Mouse (Mus musculus) heart, adult 2 months (tissue): ENCODE measurements around the gene Sohlh1. TPM values are rescaled to one million over a fixed set of nuclear protein-coding genes. Genes with fewer than 3 reads are reported as not detected.

ENCODE experiments used
- DNase-seq, 2 experiments: peaks; one replicate each; pipeline ENCODE4 v3.0.0; 2021
- H3K27ac ChIP-seq: fragments of 200-600 bp; 2 replicates; pipeline ENCODE4 v1.8.1; 2022
- H3K27me3 ChIP-seq: fragments of 200-500 bp; 2 replicates; pipeline ENCODE4 v1.6.1; 2012; ENCODE audit warnings: mild to moderate bottlenecking, low read length, inconsistent platforms, mixed read lengths; ENCODE audit not compliant: control insufficient read depth, insufficient read depth
- H3K36me3 ChIP-seq: fragments of 200-500 bp; 2 replicates; pipeline ENCODE4 v1.6.1; 2012; ENCODE audit warnings: low read length, inconsistent platforms; ENCODE audit not compliant: control insufficient read depth, insufficient read depth
- H3K4me1 ChIP-seq: fragments of 200-500 bp; 2 replicates; pipeline ENCODE4 v1.6.1; 2011; ENCODE audit warnings: low read length; ENCODE audit not compliant: control insufficient read depth, insufficient read depth
- H3K4me3 ChIP-seq: fragments of 200-600 bp; 2 replicates; pipeline ENCODE4 v1.8.1; 2022
- H3K79me2 ChIP-seq: fragments of 200-500 bp; replicated peaks from 2 replicates; pipeline ENCODE4 v1.6.1; 2012; ENCODE audit warnings: mild to moderate bottlenecking, inconsistent platforms, low read length, moderate library complexity, mixed read lengths; ENCODE audit not compliant: control insufficient read depth, insufficient read depth
- H3K9ac ChIP-seq: fragments of 200-500 bp; 2 replicates; pipeline ENCODE4 v1.6.1; 2012; ENCODE audit warnings: low read depth, mild to moderate bottlenecking, control low read depth, inconsistent platforms, low read length, mixed read lengths
- CTCF ChIP-seq: fragments of 200-600 bp; IDR thresholded peaks from 2 replicates; pipeline ENCODE4 v1.8.1; 2022; ENCODE audit warnings: antibody characterized with exemption, mild to moderate bottlenecking, moderate library complexity
- EP300 ChIP-seq: fragments of 200-500 bp; IDR thresholded peaks from 2 replicates; pipeline ENCODE4 v1.6.1; 2011; ENCODE audit warnings: low read depth, low read length, control low read depth; ENCODE audit not compliant: insufficient read depth
- POLR2A ChIP-seq: fragments of 200-500 bp; IDR thresholded peaks from 2 replicates; pipeline ENCODE4 v1.6.1; 2011; ENCODE audit warnings: mild to moderate bottlenecking, low read depth, low read length, control low read depth; ENCODE audit not compliant: insufficient read depth
- WGBS: fragments of 180-500 bp; shearing (Covaris S2); methylation state at CpG from one replicate; pipeline ENCODE4 v1.1.7; 2018; 5-methylcytosine and 5-hydroxymethylcytosine counted together
- intact Hi-C: fragments of 180-260 bp; cut with DNase I; formaldehyde crosslinking; loops from one replicate; pipeline ENCODE4 v1.15.1; 2025
- polyA plus RNA-seq: library from polyadenylated mRNA; depleted of rRNA; stranded (reverse); fragments of >200 nt; gene quantifications from 2 replicates; pipeline ENCODE4 v1.2.3, GENCODE M21; 2012
- total RNA-seq, 2 experiments: library from RNA; stranded (reverse); gene quantifications; 2 replicates each; pipeline ENCODE4 v1.2.3; 2021

Sohlh1 gene
- total and polyA plus RNA-seq, 3 experiments: not detected

- no peaks in the 10 kb centered on the region for H3K36me3 ChIP-seq
- intact Hi-C loops: no loop called here
- H3K4me1 ChIP-seq: no peaks in the 10 kb centered on the region
- WGBS: 65% methylated on average over 2 of the region's 2 CpGs
- H3K4me3 ChIP-seq: no peak overlapping the region
- DNase-seq: no peak
- H3K27me3 ChIP-seq: peaks cover 5% of the 10 kb centered on the region; the same call in 1 of the 2 replicates
- H3K9ac ChIP-seq: no peak overlapping the region
- no peaks in the 10 kb centered on the region for H3K79me2 ChIP-seq
- no peak overlapping the region for H3K27ac ChIP-seq
- TF ChIP-seq CTCF (no peak), EP300 (no peak), POLR2A (no peak)
These were observed 31.5 kb upstream of the Sohlh1 start for GRCm38 (mm10) chr2:25878516-25878915.

- intact Hi-C loops: no loop called here
- TF ChIP-seq POLR2A (no peak), CTCF (no peak), EP300 (no peak)
- 9% methylated on average over 49 of the region's 49 CpGs for WGBS
These were observed 30.8 kb upstream of the Sohlh1 start for GRCm38 (mm10) chr2:25877736-25878268.

GRCm38 (mm10) chr2:25877250-25877735 lies 30.2 kb upstream of the Sohlh1 start:
- H3K79me2 ChIP-seq: no peaks in the 10 kb centered on the region
- H3K27me3 ChIP-seq: peaks cover 5% of the 10 kb centered on the region; the same call in 1 of the 2 replicates
- H3K4me1 ChIP-seq: no peaks in the 10 kb centered on the region
- no peak for DNase-seq
- no peaks in the 10 kb centered on the region for H3K36me3 ChIP-seq
- no peak overlapping the region for H3K9ac ChIP-seq
- intact Hi-C loops: no loop called here
- H3K27ac ChIP-seq: no peak overlapping the region
- H3K4me3 ChIP-seq: no peak overlapping the region
- TF ChIP-seq CTCF (no peak), POLR2A (no peak), EP300 (no peak)
- 27% methylated on average over 7 of the region's 7 CpGs for WGBS

More at GRCm38 (mm10) chr2:25877736-25878268, 30.8 kb upstream of the Sohlh1 start:
- peaks cover 5% of the 10 kb centered on the region; the same call in 1 of the 2 replicates for H3K27me3 ChIP-seq
- no peaks in the 10 kb centered on the region for H3K79me2 ChIP-seq
- no peak for DNase-seq
- no peak overlapping the region for H3K4me3 ChIP-seq
- H3K4me1 ChIP-seq: no peaks in the 10 kb centered on the region
- no peaks in the 10 kb centered on the region for H3K36me3 ChIP-seq
- no peak overlapping the region for H3K9ac ChIP-seq
- H3K27ac ChIP-seq: no peak overlapping the region

- TF ChIP-seq CTCF: no peak
- 38% methylated on average over 5 of the region's 5 CpGs for WGBS
- Histone ChIP-seq H3K36me3 (no peaks in the 10 kb centered on the region), H3K9ac (no peak overlapping the region), H3K27me3 (peaks cover 5% of the 10 kb centered on the region), H3K4me1 (no peaks in the 10 kb centered on the region; the same call in 1 of the 2 replicates), H3K79me2 (no peaks in the 10 kb centered on the region), H3K27ac (no peak overlapping the region), H3K4me3 (no peak overlapping the region)
- intact Hi-C loops: no loop called here
- DNase-seq: no peak
These were observed 19.6 kb upstream of the Sohlh1 start for GRCm38 (mm10) chr2:25866656-25867055.

- no peak for DNase-seq
- no peaks in the 10 kb centered on the region for H3K79me2 ChIP-seq
- H3K27me3 ChIP-seq: peaks cover 5% of the 10 kb centered on the region
- TF ChIP-seq POLR2A: no peak
- TF ChIP-seq EP300: no peak
- TF ChIP-seq CTCF: peak; percentile 28
- WGBS: 7% methylated on average over 4 of the region's 4 CpGs
- H3K4me1 ChIP-seq: no peaks in the 10 kb centered on the region; the same call in 1 of the 2 replicates
- no peak overlapping the region for H3K4me3 ChIP-seq
- H3K27ac ChIP-seq: no peak overlapping the region
- intact Hi-C loops: no loop called here
- no peaks in the 10 kb centered on the region for H3K36me3 ChIP-seq
- no peak overlapping the region for H3K9ac ChIP-seq
These were observed 18.4 kb upstream of the Sohlh1 start for GRCm38 (mm10) chr2:25865412-25865811.

- intact Hi-C loops: no loop called here
- peaks cover 5% of the 10 kb centered on the region for H3K27me3 ChIP-seq
- H3K9ac ChIP-seq: no peak overlapping the region
- H3K27ac ChIP-seq: no peak overlapping the region
- no peaks in the 10 kb centered on the region; the same call in 1 of the 2 replicates for H3K4me1 ChIP-seq
- no peak overlapping the region for H3K4me3 ChIP-seq
- DNase-seq: no peak
- H3K79me2 ChIP-seq: no peaks in the 10 kb centered on the region
- TF ChIP-seq POLR2A (no peak), EP300 (no peak), CTCF (no peak)
- no peaks in the 10 kb centered on the region for H3K36me3 ChIP-seq
- 5% methylated on average over 18 of the region's 18 CpGs for WGBS
These were observed 17.2 kb upstream of the Sohlh1 start for GRCm38 (mm10) chr2:25864230-25864629.
